Mouse (Mus musculus): ENCODE measurements around the gene Hcrt.

The Hcrt gene

GRCm38 (mm10) chr11:100711783-100712615 lies 50.7 kb downstream of the Hcrt start, which contains the start of gene Kat2a:
Kat2a (minus strand) TSS chr11:100712465.
- DNase-seq (ENCODE audit: low spot score in 2 of 2): peak; percentile 74 to 80

All from right cerebral cortex, postnatal 36 days (tissue).